Mouse (Mus musculus): ENCODE results near the gene Sgms1. TPM values are rescaled to one million over a fixed set of nuclear protein-coding genes. Genes with fewer than 3 reads are reported as not detected.

Gene Sgms1
- polyA plus RNA-seq, 1 experiment from 2014 or later = 43.0 TPM

DNA sequence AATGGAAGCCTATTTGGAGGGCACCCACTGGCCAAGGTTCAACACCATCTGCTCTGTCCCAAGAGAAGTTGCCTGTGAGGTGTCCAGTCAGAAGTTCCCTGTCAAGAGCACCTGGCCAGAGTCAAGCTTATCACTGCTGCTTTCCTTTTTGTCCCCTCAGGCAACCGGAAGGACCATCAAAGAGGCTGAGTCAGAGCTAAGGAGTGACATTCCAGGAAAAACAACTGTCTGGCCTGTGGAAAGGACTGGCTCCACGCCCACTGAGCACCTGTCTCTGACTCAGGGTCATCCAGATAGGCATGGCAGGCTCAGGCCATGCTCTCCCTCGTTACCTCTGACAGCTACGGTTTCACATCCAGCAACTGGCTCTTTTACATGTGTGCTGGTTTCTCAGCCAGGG is 147.4 kb downstream of the Sgms1 start:
- Histone ChIP-seq H3K27ac (ENCODE audit: low read length) (no peak overlapping the region), H3K9ac (ENCODE audit: low read length) (no peak overlapping the region), H3K4me3 (replicated peaks; ENCODE audit: low read length) (no peak overlapping the region), H3K27me3 (ENCODE audit: control insufficient read depth, insufficient read depth, low read length) (no peaks in the 10 kb centered on the region), H3K4me1 (ENCODE audit: control insufficient read depth, insufficient read depth, low read length) (peaks cover 10% of the 10 kb centered on the region; the same call in 1 of the 2 replicates), H3K4me2 (ENCODE audit: low read depth, low read length) (no peak overlapping the region), H3K36me3 (ENCODE audit: control insufficient read depth, insufficient read depth, low read length) (no peaks in the 10 kb centered on the region), H3K9me3 (replicated peaks; ENCODE audit: control insufficient read depth, low read length) (no peaks in the 10 kb centered on the region)
- 50% methylated on average over 4 of the region's 4 CpGs for WGBS
- ATAC-seq (ENCODE audit: insufficient read depth, low FRiP score) = peak; percentile 58

DNA sequence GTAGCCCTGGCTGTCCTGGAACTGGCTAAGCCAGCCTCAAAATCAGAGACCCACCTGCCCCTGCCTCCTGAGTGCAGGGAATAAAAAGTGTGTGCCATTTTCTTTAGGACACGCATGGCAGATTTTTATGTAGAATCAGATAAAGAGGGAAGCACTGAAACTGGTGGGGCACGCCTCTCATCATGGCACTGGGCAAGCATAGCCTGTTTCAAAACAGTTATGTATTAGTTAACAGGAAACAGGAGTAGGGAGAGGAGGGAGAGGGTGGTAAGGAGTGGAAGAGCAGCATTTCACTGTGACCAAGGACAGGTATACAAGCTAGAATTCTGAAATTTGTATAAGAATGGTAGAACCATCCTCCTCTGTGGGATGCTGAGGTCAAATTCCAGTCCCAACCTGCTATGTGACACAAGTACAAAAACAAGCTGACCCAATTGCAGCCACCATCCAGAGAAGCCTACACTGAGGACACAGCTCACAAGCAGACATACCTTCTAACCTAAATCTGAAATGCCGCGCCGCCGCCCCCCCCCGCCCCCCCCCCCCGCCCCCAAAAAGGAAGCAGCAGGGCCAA is 149.0 kb downstream of the Sgms1 start:
- WGBS = 64% methylated on average over 8 of the region's 8 CpGs
- no peak for ATAC-seq (ENCODE audit: insufficient read depth, low FRiP score)
- no peak overlapping the region for H3K9ac ChIP-seq (ENCODE audit: low read length)

DNA sequence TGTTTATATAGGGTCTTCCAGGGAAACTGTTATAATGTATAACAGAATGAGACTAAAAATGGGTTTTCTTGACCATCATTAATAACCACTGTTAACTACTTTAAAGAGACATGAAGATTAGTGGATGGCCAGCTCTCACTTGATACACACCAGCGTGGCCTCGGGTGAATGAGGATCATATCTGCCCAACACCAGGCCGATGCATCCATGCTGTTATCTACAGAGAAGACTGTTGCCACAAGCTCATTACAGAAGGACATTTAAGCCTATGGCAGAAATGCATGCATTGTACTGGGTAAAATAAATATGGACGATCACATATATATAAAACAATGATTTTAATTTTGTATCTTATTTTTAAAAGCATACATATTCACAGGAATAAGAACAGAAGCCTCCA is 149.6 kb downstream of the Sgms1 start:
- Histone ChIP-seq H3K4me3 (replicated peaks; ENCODE audit: low read length) (no peak overlapping the region), H3K4me1 (ENCODE audit: control insufficient read depth, insufficient read depth, low read length) (peaks cover 10% of the 10 kb centered on the region; the same call in 1 of the 2 replicates), H3K27me3 (ENCODE audit: control insufficient read depth, insufficient read depth, low read length) (no peaks in the 10 kb centered on the region), H3K36me3 (ENCODE audit: control insufficient read depth, insufficient read depth, low read length) (no peaks in the 10 kb centered on the region), H3K9ac (ENCODE audit: low read length) (no peak overlapping the region), H3K27ac (ENCODE audit: low read length) (no peak overlapping the region), H3K4me2 (ENCODE audit: low read depth, low read length) (no peak overlapping the region), H3K9me3 (replicated peaks; ENCODE audit: control insufficient read depth, low read length) (no peaks in the 10 kb centered on the region)
- peak; percentile 47; the same call in 1 of the 2 replicates for ATAC-seq (ENCODE audit: insufficient read depth, low FRiP score)
- whole genome bisulfite sequencing = 82% methylated on average over 4 of the region's 4 CpGs

More for the DNA sequence above, 149.0 kb downstream of the Sgms1 start:
- peaks cover 10% of the 10 kb centered on the region; the same call in 1 of the 2 replicates for H3K4me1 ChIP-seq (ENCODE audit: control insufficient read depth, insufficient read depth, low read length)
- no peak overlapping the region for H3K4me2 ChIP-seq (ENCODE audit: low read depth, low read length)
- H3K27ac ChIP-seq (ENCODE audit: low read length) = no peak overlapping the region
- no peaks in the 10 kb centered on the region for H3K36me3 ChIP-seq (ENCODE audit: control insufficient read depth, insufficient read depth, low read length)
- H3K4me3 ChIP-seq (replicated peaks; ENCODE audit: low read length) = no peak overlapping the region
- no peaks in the 10 kb centered on the region for H3K27me3 ChIP-seq (ENCODE audit: control insufficient read depth, insufficient read depth, low read length)
- no peaks in the 10 kb centered on the region for H3K9me3 ChIP-seq (replicated peaks; ENCODE audit: control insufficient read depth, low read length)

DNA sequence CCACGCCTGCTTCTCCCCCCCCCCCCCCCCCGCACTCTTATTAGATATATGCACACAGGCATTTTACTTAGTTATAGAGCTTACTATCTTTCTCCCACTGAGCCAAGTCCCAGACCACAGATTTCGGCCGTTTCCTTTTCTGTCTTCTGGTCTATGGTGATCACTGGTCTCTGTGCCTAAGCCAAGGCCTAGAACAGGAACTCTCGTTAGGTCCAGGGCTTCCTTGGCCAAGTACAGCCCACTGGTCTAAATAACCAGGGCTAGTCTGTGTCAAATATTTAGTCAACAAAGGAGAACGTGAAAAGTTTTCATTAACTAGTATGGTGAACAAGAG is 150.1 kb downstream of the Sgms1 start:
- Histone ChIP-seq H3K27ac (ENCODE audit: low read length) (no peak overlapping the region), H3K4me3 (replicated peaks; ENCODE audit: low read length) (no peak overlapping the region), H3K9ac (ENCODE audit: low read length) (no peak overlapping the region), H3K4me2 (ENCODE audit: low read depth, low read length) (no peak overlapping the region), H3K27me3 (ENCODE audit: control insufficient read depth, insufficient read depth, low read length) (no peaks in the 10 kb centered on the region), H3K4me1 (ENCODE audit: control insufficient read depth, insufficient read depth, low read length) (peaks cover 10% of the 10 kb centered on the region; the same call in 1 of the 2 replicates), H3K36me3 (ENCODE audit: control insufficient read depth, insufficient read depth, low read length) (no peaks in the 10 kb centered on the region), H3K9me3 (replicated peaks; ENCODE audit: control insufficient read depth, low read length) (no peaks in the 10 kb centered on the region)
- 79% methylated on average over 6 of the region's 6 CpGs for WGBS
- ATAC-seq (ENCODE audit: insufficient read depth, low FRiP score) = no peak

DNA sequence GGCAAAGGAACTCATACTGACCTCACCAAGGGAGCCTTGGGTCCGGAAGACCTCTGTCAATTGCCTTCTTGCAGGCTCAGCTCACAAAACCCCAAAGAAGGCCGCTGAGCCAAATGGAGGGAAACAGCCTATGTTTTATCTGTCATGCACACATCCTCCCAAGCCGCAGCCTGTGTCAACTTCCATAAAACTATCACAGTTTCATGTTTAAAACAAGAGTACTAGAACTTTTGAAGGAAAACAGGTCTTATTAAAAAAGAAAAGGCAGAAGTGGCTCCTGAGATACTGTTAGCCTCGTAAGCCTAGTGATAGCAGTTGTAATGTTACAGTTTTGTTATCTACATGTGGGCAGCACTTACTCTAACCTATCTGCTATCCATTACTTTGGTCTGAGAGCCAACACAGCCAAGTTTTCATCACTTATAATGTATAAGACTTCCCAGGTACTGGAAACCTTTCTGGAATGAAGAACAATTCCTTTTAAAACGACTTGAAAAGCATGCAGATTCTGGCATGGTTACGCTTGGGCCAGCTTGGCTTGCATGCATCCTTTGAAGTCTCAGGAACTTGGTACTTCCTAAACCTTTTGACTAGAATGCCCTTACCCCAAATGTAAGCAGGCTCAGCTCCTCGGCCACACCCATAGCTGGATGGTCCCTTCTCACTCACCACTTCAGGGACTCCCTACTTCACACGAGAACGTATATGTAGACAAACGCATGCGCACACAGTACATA is 150.6 kb downstream of the Sgms1 start:
- Histone ChIP-seq H3K27me3 (ENCODE audit: control insufficient read depth, insufficient read depth, low read length) (no peaks in the 10 kb centered on the region), H3K4me2 (ENCODE audit: low read depth, low read length) (no peak overlapping the region), H3K4me1 (ENCODE audit: control insufficient read depth, insufficient read depth, low read length) (peaks cover 10% of the 10 kb centered on the region; the same call in 1 of the 2 replicates), H3K4me3 (replicated peaks; ENCODE audit: low read length) (no peak overlapping the region), H3K9me3 (replicated peaks; ENCODE audit: control insufficient read depth, low read length) (no peaks in the 10 kb centered on the region), H3K27ac (ENCODE audit: low read length) (no peak overlapping the region), H3K36me3 (ENCODE audit: control insufficient read depth, insufficient read depth, low read length) (no peaks in the 10 kb centered on the region), H3K9ac (ENCODE audit: low read length) (no peak overlapping the region)
- ATAC-seq (ENCODE audit: insufficient read depth, low FRiP score) = no peak
- 71% methylated on average over 11 of the region's 11 CpGs for WGBS

DNA sequence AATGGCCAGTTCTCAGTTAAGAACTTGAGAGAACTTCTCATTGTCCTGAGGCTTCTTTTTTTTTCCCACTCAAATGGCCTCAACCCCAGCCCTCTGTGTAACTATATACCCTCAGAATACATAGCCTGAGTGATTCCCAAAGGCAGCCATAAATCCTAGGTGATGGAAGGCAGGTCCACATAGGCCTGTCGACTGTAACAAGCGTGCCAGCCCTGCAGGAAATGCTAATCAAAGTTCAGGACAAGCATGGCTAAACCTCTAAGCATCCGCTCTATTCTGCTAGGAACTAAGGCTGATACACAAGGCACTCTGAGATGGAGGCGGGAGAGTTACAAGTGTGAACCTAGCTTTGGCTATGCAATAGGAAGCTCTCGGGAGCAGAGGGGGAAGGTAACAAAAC is 151.8 kb downstream of the Sgms1 start:
- Histone ChIP-seq H3K36me3 (ENCODE audit: control insufficient read depth, insufficient read depth, low read length) (no peaks in the 10 kb centered on the region), H3K9ac (ENCODE audit: low read length) (no peak overlapping the region), H3K4me3 (replicated peaks; ENCODE audit: low read length) (no peak overlapping the region), H3K4me2 (ENCODE audit: low read depth, low read length) (no peak overlapping the region), H3K27me3 (ENCODE audit: control insufficient read depth, insufficient read depth, low read length) (no peaks in the 10 kb centered on the region), H3K27ac (ENCODE audit: low read length) (no peak overlapping the region), H3K4me1 (ENCODE audit: control insufficient read depth, insufficient read depth, low read length) (peaks cover 10% of the 10 kb centered on the region; the same call in 1 of the 2 replicates), H3K9me3 (replicated peaks; ENCODE audit: control insufficient read depth, low read length) (no peaks in the 10 kb centered on the region)
- no peak for ATAC-seq (ENCODE audit: insufficient read depth, low FRiP score)
- 68% methylated on average over 5 of the region's 5 CpGs for WGBS

DNA sequence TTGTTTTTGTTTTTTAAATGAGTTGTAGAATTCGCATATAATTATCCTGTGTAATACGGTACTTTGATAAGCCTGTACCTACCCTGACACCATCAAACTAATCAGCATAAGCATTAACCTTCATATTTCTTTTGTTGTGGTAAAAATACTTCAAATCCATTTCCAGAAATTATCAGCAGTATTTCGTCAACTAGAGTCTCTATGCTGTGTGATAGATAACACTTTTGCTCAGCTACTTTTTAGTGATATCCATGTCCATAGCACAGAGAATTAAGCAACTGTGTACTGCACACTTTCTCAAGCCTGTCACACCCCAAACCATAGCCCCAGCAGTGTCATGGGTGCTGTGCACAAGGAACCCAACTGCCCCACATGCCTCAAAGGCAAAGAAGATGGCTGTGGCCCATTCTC is 152.3 kb downstream of the Sgms1 start:
- Histone ChIP-seq H3K36me3 (ENCODE audit: control insufficient read depth, insufficient read depth, low read length) (no peaks in the 10 kb centered on the region), H3K27me3 (ENCODE audit: control insufficient read depth, insufficient read depth, low read length) (no peaks in the 10 kb centered on the region), H3K4me2 (ENCODE audit: low read depth, low read length) (no peak overlapping the region), H3K9me3 (replicated peaks; ENCODE audit: control insufficient read depth, low read length) (no peaks in the 10 kb centered on the region), H3K4me1 (ENCODE audit: control insufficient read depth, insufficient read depth, low read length) (peaks cover 10% of the 10 kb centered on the region; the same call in 1 of the 2 replicates), H3K9ac (ENCODE audit: low read length) (no peak overlapping the region), H3K27ac (ENCODE audit: low read length) (no peak overlapping the region), H3K4me3 (replicated peaks; ENCODE audit: low read length) (no peak overlapping the region)
- WGBS = 87% methylated on average over 3 of the region's 3 CpGs
- ATAC-seq (ENCODE audit: insufficient read depth, low FRiP score) = no peak

DNA sequence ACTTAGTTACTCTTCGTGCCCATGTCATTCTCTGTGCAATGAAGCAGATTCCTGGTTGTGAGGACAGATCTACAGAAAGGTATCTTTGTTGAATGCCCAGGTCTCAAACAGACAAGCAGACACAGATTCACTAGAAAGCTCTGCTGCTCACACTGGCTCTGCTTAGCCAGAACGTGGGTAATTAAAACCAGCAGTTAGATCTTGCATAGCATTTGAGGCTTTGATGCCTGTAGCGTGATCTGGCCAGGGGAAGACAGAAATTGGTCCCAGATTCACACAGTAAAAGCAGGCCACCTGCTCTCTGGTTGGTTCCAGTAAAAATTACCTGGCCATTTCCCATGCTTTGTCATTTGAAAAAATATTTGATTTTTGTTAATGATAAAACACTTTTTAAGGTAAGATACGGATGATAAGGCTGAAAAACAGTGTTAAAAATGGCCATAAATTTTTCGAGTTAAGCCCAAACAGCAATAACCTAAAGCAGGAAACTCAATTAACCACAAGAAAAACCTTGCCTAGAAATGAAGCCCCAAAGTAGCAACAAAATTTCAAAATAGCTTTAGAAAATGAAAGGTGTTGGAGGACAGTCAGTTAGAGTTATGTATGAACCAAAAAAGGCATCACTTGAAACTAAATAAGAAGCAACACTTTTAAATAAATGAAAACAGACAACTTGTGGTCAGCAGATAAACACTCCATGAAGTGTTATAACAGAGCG is 154.6 kb downstream of the Sgms1 start:
- whole genome bisulfite sequencing = 78% methylated on average over 6 of the region's 6 CpGs
- Histone ChIP-seq H3K4me1 (ENCODE audit: control insufficient read depth, insufficient read depth, low read length) (peaks cover 16% of the 10 kb centered on the region; the same call in 1 of the 2 replicates), H3K27ac (ENCODE audit: low read length) (no peak overlapping the region), H3K27me3 (ENCODE audit: control insufficient read depth, insufficient read depth, low read length) (no peaks in the 10 kb centered on the region), H3K36me3 (ENCODE audit: control insufficient read depth, insufficient read depth, low read length) (no peaks in the 10 kb centered on the region), H3K4me3 (replicated peaks; ENCODE audit: low read length) (no peak overlapping the region), H3K9ac (ENCODE audit: low read length) (no peak overlapping the region), H3K4me2 (ENCODE audit: low read depth, low read length) (no peak overlapping the region), H3K9me3 (replicated peaks; ENCODE audit: control insufficient read depth, low read length) (no peaks in the 10 kb centered on the region)
- no peak for ATAC-seq (ENCODE audit: insufficient read depth, low FRiP score)

DNA sequence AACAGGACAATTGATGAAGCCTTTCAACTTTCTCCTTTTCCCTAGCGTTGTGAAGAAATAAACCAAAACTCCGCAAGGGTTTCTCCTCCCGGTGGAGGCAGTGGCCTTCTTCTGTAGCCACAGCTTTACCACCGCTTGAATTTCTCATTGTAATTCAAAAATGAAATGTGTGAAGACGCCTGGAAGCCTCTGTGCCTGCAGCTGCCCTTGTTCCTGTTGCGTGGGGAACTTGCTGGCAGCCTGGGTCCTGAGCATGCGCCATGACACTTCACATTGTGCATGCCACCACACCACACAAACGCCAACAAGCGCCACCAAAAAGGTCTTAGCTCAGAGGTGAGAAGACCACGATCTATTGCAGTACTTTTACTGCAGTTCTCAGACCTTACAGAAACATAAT is 158.2 kb downstream of the Sgms1 start:
- Histone ChIP-seq H3K36me3 (ENCODE audit: control insufficient read depth, insufficient read depth, low read length) (no peaks in the 10 kb centered on the region), H3K4me1 (ENCODE audit: control insufficient read depth, insufficient read depth, low read length) (peaks cover 6% of the 10 kb centered on the region; the same call in 1 of the 2 replicates), H3K4me2 (ENCODE audit: low read depth, low read length) (no peak overlapping the region), H3K4me3 (replicated peaks; ENCODE audit: low read length) (no peak overlapping the region), H3K9ac (ENCODE audit: low read length) (no peak overlapping the region), H3K27me3 (ENCODE audit: control insufficient read depth, insufficient read depth, low read length) (no peaks in the 10 kb centered on the region), H3K27ac (ENCODE audit: low read length) (no peak overlapping the region), H3K9me3 (replicated peaks; ENCODE audit: control insufficient read depth, low read length) (no peaks in the 10 kb centered on the region)
- ATAC-seq (ENCODE audit: insufficient read depth, low FRiP score) = no peak
- 70% methylated on average over 10 of the region's 10 CpGs for WGBS
